18 mouse cellular contexts compared by ENCODE assay signal in genomic region chr5:52450821-52451220, GRCm38 (mm10). TPM values are rescaled to one million over a fixed set of nuclear protein-coding genes. Genes with fewer than 3 reads are reported as not detected.
"Had no signal": no experiment of that assay in that cellular context is flagged by ENCODE, and none has a peak within 500 bp of the region (broad histone marks: within the 10 kb centered on the region; RNA-seq: fewer than 3 reads in every experiment).

No protein-coding gene starts in this region.

- H3K9ac ChIP-seq: intestine, embryonic 15.5 days; limb, embryonic 12.5 days; liver, embryonic 13.5 days; liver, postnatal 0 days; lung, embryonic 15.5 days; midbrain, embryonic 12.5 days; stomach, embryonic 15.5 days had no signal

- H3K4me3 ChIP-seq: intestine, embryonic 15.5 days; layer of hippocampus, adult 2 months; limb, embryonic 12.5 days; liver, embryonic 13.5 days; lung, embryonic 15.5 days; megakaryocyte, embryonic 14.5 days; midbrain, embryonic 12.5 days; stomach, embryonic 15.5 days had no signal

- H3K9me3 ChIP-seq: intestine, embryonic 15.5 days; limb, embryonic 12.5 days; liver, embryonic 13.5 days; lung, embryonic 15.5 days; midbrain, embryonic 12.5 days; stomach, embryonic 15.5 days had no signal

- H3K36me3 ChIP-seq: intestine, embryonic 15.5 days; limb, embryonic 12.5 days; liver, embryonic 13.5 days; lung, embryonic 15.5 days; midbrain, embryonic 12.5 days; stomach, embryonic 15.5 days had no signal

- H3K4me2 ChIP-seq: intestine, embryonic 15.5 days; limb, embryonic 12.5 days; liver, embryonic 13.5 days; lung, embryonic 15.5 days; midbrain, embryonic 12.5 days; stomach, embryonic 15.5 days had no signal

- H3K27me3 ChIP-seq: intestine, embryonic 15.5 days; liver, embryonic 13.5 days; lung, embryonic 15.5 days; megakaryocyte, embryonic 14.5 days; midbrain, embryonic 12.5 days; stomach, embryonic 15.5 days had no signal

- DNase-seq: liver; liver, embryonic 13.5 days; liver, postnatal 0 days; lung, postnatal 14 days; right cerebral cortex, postnatal 14 days; thymus, adult 2 months; thymus, postnatal 25 days had no signal

- H3K4me1 ChIP-seq: intestine, embryonic 15.5 days; limb, embryonic 12.5 days; liver, embryonic 13.5 days; lung, embryonic 15.5 days; megakaryocyte, embryonic 14.5 days; midbrain, embryonic 12.5 days; stomach, embryonic 15.5 days had no signal

- H3K27ac ChIP-seq: intestine, embryonic 15.5 days; kidney, postnatal 0 days; layer of hippocampus, adult 2 months; limb, embryonic 12.5 days; liver, embryonic 13.5 days; lung, embryonic 15.5 days; macrophage; midbrain, embryonic 12.5 days; stomach, embryonic 15.5 days had no signal

- ATAC-seq: intestine, embryonic 15.5 days; liver, postnatal 0 days had no signal

RNA-seq across cellular contexts. Expression of gene Ccdc149, which starts 20.5 kb away (rescaled TPM):
- total RNA-seq: monocyte, adult 5-6 weeks; neutrophil, adult 5-6 weeks had no signal
- polyA plus RNA-seq: macrophage had no signal
